Mouse (Mus musculus) forebrain, embryonic 15.5 days (tissue): ENCODE data around the gene Plekhb1. TPM values are rescaled to one million over a fixed set of nuclear protein-coding genes. Genes with fewer than 3 reads are reported as not detected.

Experiments used
- ATAC-seq: fragments of 200-750 bp; cut with Nextera tagmentation; replicated peaks from 2 replicates; pipeline ENCODE4 v1.8.0; 2017; ENCODE audit warnings: mild to moderate bottlenecking, moderate TSS enrichment, moderate library complexity
- H3K27ac ChIP-seq: fragments of 300-500 bp; sonication (generic); replicated peaks from 2 replicates; pipeline ENCODE4 v1.5.1; 2015; ENCODE audit warnings: mild to moderate bottlenecking, inconsistent platforms
- H3K27me3 ChIP-seq: fragments of 300-500 bp; sonication (generic); 2 replicates; pipeline ENCODE4 v1.6.1; 2015; ENCODE audit warnings: inconsistent platforms
- H3K36me3 ChIP-seq: fragments of 300-500 bp; sonication (generic); 2 replicates; pipeline ENCODE4 v1.6.1; 2015; ENCODE audit warnings: mild to moderate bottlenecking, inconsistent platforms
- H3K4me1 ChIP-seq: fragments of 300-500 bp; sonication (generic); 2 replicates; pipeline ENCODE4 v1.6.1; 2015; ENCODE audit warnings: inconsistent platforms
- H3K4me2 ChIP-seq: fragments of 300-500 bp; sonication (generic); replicated peaks from 2 replicates; pipeline ENCODE4 v1.6.1; 2015; ENCODE audit warnings: mild to moderate bottlenecking, inconsistent platforms
- H3K4me3 ChIP-seq: fragments of 300-500 bp; sonication (generic); 2 replicates; pipeline ENCODE4 v1.5.1; 2015; ENCODE audit warnings: mild to moderate bottlenecking, inconsistent platforms
- H3K9ac ChIP-seq: fragments of 300-500 bp; sonication (generic); replicated peaks from 2 replicates; pipeline ENCODE4 v1.6.1; 2015; ENCODE audit warnings: mild to moderate bottlenecking, inconsistent platforms
- H3K9me3 ChIP-seq: fragments of 300-500 bp; sonication (generic); 2 replicates; pipeline ENCODE4 v1.6.1; 2016; ENCODE audit warnings: inconsistent platforms
- WGBS: fragments of 180-500 bp; shearing (Covaris S2); methylation state at CpG from one replicate; pipeline ENCODE4 v1.1.7; 2015; ENCODE audit warnings: mixed read lengths; 5-methylcytosine and 5-hydroxymethylcytosine counted together
- polyA plus RNA-seq: library from polyadenylated mRNA; unstranded; fragments of >200 nt; fragmentation: Nextera tagmentation; extraction: Ambion mirVana; gene quantifications from 2 replicates; pipeline ENCODE4 v1.2.1, GENCODE M21; 2015

Plekhb1 gene
- polyA plus RNA-seq, 1 experiment from 2014 or later = 6.8 TPM

- 70% methylated on average over 15 of the region's 15 CpGs for WGBS
- Histone ChIP-seq H3K9me3 (no peaks in the 10 kb centered on the region), H3K36me3 (no peaks in the 10 kb centered on the region), H3K4me1 (0 out of 2 replicates have a peak, but pooled peaks cover 3% of the 10 kb centered on the region), H3K4me2 (no peak overlapping the region), H3K9ac (no peak overlapping the region), H3K4me3 (no peak overlapping the region), H3K27me3 (no peaks in the 10 kb centered on the region), H3K27ac (no peak overlapping the region)
- ATAC-seq = no peak
Measured at GRCm38 (mm10) chr7:100678948-100679880, 17.0 kb upstream of the Plekhb1 start.

GRCm38 (mm10) chr7:100678052-100678451 is 15.8 kb upstream of the Plekhb1 start:
- H3K36me3 ChIP-seq = no peaks in the 10 kb centered on the region
- H3K27me3 ChIP-seq = no peaks in the 10 kb centered on the region
- ATAC-seq = no peak
- H3K4me3 ChIP-seq = no peak overlapping the region
- H3K9me3 ChIP-seq = no peaks in the 10 kb centered on the region
- H3K27ac ChIP-seq = no peak overlapping the region
- no peak overlapping the region for H3K4me2 ChIP-seq
- 0 out of 2 replicates have a peak, but pooled peaks cover under 1% of the 10 kb centered on the region for H3K4me1 ChIP-seq
- WGBS = 91% methylated on average over 5 of the region's 5 CpGs
- no peak overlapping the region for H3K9ac ChIP-seq

GRCm38 (mm10) chr7:100674941-100675340 is 12.7 kb upstream of the Plekhb1 start:
- no peak overlapping the region for H3K4me2 ChIP-seq
- no peak for ATAC-seq
- H3K27me3 ChIP-seq = no peaks in the 10 kb centered on the region
- no peak overlapping the region for H3K9ac ChIP-seq
- H3K4me3 ChIP-seq = no peak overlapping the region
- H3K4me1 ChIP-seq = no peaks in the 10 kb centered on the region
- 95% methylated on average over 2 of the region's 2 CpGs for WGBS
- H3K9me3 ChIP-seq = no peaks in the 10 kb centered on the region
- no peaks in the 10 kb centered on the region for H3K36me3 ChIP-seq
- H3K27ac ChIP-seq = no peak overlapping the region

- ATAC-seq = no peak
Measured at GRCm38 (mm10) chr7:100673452-100673851, 11.2 kb upstream of the Plekhb1 start.

GRCm38 (mm10) chr7:100670646-100671045 is 8.4 kb upstream of the Plekhb1 start:
- no peaks in the 10 kb centered on the region for H3K4me1 ChIP-seq
- no peak overlapping the region for H3K4me2 ChIP-seq
- 84% methylated on average over 5 of the region's 5 CpGs for WGBS
- no peak overlapping the region for H3K27ac ChIP-seq
- no peak overlapping the region for H3K4me3 ChIP-seq
- ATAC-seq = no peak
- H3K9ac ChIP-seq = no peak overlapping the region
- H3K9me3 ChIP-seq = no peaks in the 10 kb centered on the region
- no peaks in the 10 kb centered on the region for H3K36me3 ChIP-seq
- no peaks in the 10 kb centered on the region for H3K27me3 ChIP-seq

More at GRCm38 (mm10) chr7:100673452-100673851, 11.2 kb upstream of the Plekhb1 start:
- Histone ChIP-seq H3K27ac (no peak overlapping the region), H3K9me3 (no peaks in the 10 kb centered on the region), H3K9ac (no peak overlapping the region), H3K4me2 (no peak overlapping the region), H3K4me1 (no peaks in the 10 kb centered on the region), H3K27me3 (no peaks in the 10 kb centered on the region), H3K4me3 (no peak overlapping the region), H3K36me3 (no peaks in the 10 kb centered on the region)
- WGBS = 68% methylated on average over 7 of the region's 7 CpGs

GRCm38 (mm10) chr7:100663729-100664304 is 1.6 kb upstream of the Plekhb1 start:
- peaks cover 10% of the 10 kb centered on the region for H3K4me1 ChIP-seq
- no peaks in the 10 kb centered on the region for H3K27me3 ChIP-seq
- H3K9me3 ChIP-seq = no peaks in the 10 kb centered on the region
- no peak overlapping the region for H3K9ac ChIP-seq
- no peak overlapping the region for H3K4me3 ChIP-seq
- peak overlapping the region; percentile 33 for H3K4me2 ChIP-seq
- H3K36me3 ChIP-seq = no peaks in the 10 kb centered on the region
- WGBS = 70% methylated on average over 11 of the region's 11 CpGs
- ATAC-seq = no peak
- H3K27ac ChIP-seq = no peak overlapping the region

GRCm38 (mm10) chr7:100663190-100663589 is 976 bp upstream of the Plekhb1 start:
- Histone ChIP-seq H3K4me2 (peak overlapping the region; percentile 33), H3K36me3 (no peaks in the 10 kb centered on the region), H3K4me3 (no peak overlapping the region), H3K27ac (no peak overlapping the region), H3K9me3 (no peaks in the 10 kb centered on the region), H3K4me1 (peaks cover 13% of the 10 kb centered on the region), H3K27me3 (no peaks in the 10 kb centered on the region), H3K9ac (no peak overlapping the region)
- ATAC-seq = peak; percentile 78
- WGBS = 1% methylated on average over 13 of the region's 13 CpGs

GRCm38 (mm10) chr7:100661264-100661663 is 950 bp downstream of the Plekhb1 start:
- ATAC-seq = no peak
- no peak overlapping the region for H3K27ac ChIP-seq
- H3K27me3 ChIP-seq = no peaks in the 10 kb centered on the region
- H3K36me3 ChIP-seq = no peaks in the 10 kb centered on the region
- H3K9me3 ChIP-seq = no peaks in the 10 kb centered on the region
- no peak overlapping the region for H3K9ac ChIP-seq
- peaks cover 14% of the 10 kb centered on the region for H3K4me1 ChIP-seq
- 88% methylated on average over 7 of the region's 7 CpGs for WGBS
- no peak overlapping the region for H3K4me2 ChIP-seq
- H3K4me3 ChIP-seq = no peak overlapping the region

GRCm38 (mm10) chr7:100658093-100658578 is 4.1 kb downstream of the Plekhb1 start:
- ATAC-seq = 0 out of 2 replicates have a peak, but pooled peaks have one; percentile 24
- 35% methylated on average over 18 of the region's 18 CpGs for WGBS
- Histone ChIP-seq H3K4me1 (peaks cover 14% of the 10 kb centered on the region), H3K27ac (no peak overlapping the region), H3K36me3 (no peaks in the 10 kb centered on the region), H3K4me3 (no peak overlapping the region), H3K9ac (no peak overlapping the region), H3K27me3 (no peaks in the 10 kb centered on the region), H3K9me3 (no peaks in the 10 kb centered on the region), H3K4me2 (peak overlapping the region; percentile 11; the same call in 1 of the 2 replicates)

GRCm38 (mm10) chr7:100656739-100657138 is 5.5 kb downstream of the Plekhb1 start:
- no peak overlapping the region for H3K4me3 ChIP-seq
- H3K27ac ChIP-seq = no peak overlapping the region
- peaks cover 12% of the 10 kb centered on the region for H3K4me1 ChIP-seq
- 51% methylated on average over 5 of the region's 5 CpGs for WGBS
- ATAC-seq = no peak
- no peaks in the 10 kb centered on the region for H3K27me3 ChIP-seq
- no peaks in the 10 kb centered on the region for H3K36me3 ChIP-seq
- no peak overlapping the region for H3K4me2 ChIP-seq
- H3K9ac ChIP-seq = no peak overlapping the region
- no peaks in the 10 kb centered on the region for H3K9me3 ChIP-seq

- H3K9me3 ChIP-seq = no peaks in the 10 kb centered on the region
- H3K4me2 ChIP-seq = no peak overlapping the region
- H3K36me3 ChIP-seq = no peaks in the 10 kb centered on the region
- H3K4me1 ChIP-seq = peaks cover 12% of the 10 kb centered on the region
- no peak for ATAC-seq
- H3K27me3 ChIP-seq = no peaks in the 10 kb centered on the region
- no peak overlapping the region for H3K4me3 ChIP-seq
- WGBS = 86% methylated on average over 8 of the region's 8 CpGs
- H3K27ac ChIP-seq = no peak overlapping the region
- no peak overlapping the region for H3K9ac ChIP-seq
Measured at GRCm38 (mm10) chr7:100654441-100654840, 7.8 kb downstream of the Plekhb1 start.
